Mouse (Mus musculus) left cerebral cortex, adult 11 months (tissue): ENCODE data around the gene Tmem33.

Source experiments
- DNase-seq: peaks from one replicate; pipeline ENCODE4 v3.0.0; 2022; ENCODE audit warnings: low spot score

Gene Tmem33

GRCm38 (mm10) chr5:67321656-67322268, 61.4 kb downstream of the Tmem33 start:
- DNase-seq = no peak

- no peak for DNase-seq
Measured at GRCm38 (mm10) chr5:67324032-67324431, 63.7 kb downstream of the Tmem33 start.

GRCm38 (mm10) chr5:67340811-67341210, 80.4 kb downstream of the Tmem33 start:
- DNase-seq = no peak
